Mouse (Mus musculus) kidney, postnatal 36 days (tissue): ENCODE data around the gene Slc15a4.

Source experiments
- DNase-seq, 2 experiments: peaks; one replicate each; pipeline ENCODE4 v3.0.0; 2021 to 2022; ENCODE audit warnings: mixed read lengths in 2 of 2

Gene Slc15a4

GRCm38 (mm10) chr5:127632167-127633145 is at the start of gene Slc15a4, which contains the start of gene Glt1d1:
Gene Slc15a4 (minus strand): TSS chr5:127632897.
Gene Glt1d1 (plus strand): TSS chr5:127632262.
- DNase-seq: peak; percentile 52 to 71

- DNase-seq: peak in 1 of 2 experiments; percentile 20
Measured at GRCm38 (mm10) chr5:127678501-127678900, 45.8 kb upstream of the Slc15a4 start.

GRCm38 (mm10) chr5:127677561-127677960 is 44.9 kb upstream of the Slc15a4 start:
- no peak for DNase-seq

- peak in 1 of 2 experiments; percentile 18 for DNase-seq
Measured at GRCm38 (mm10) chr5:127673913-127674312, 41.2 kb upstream of the Slc15a4 start.

GRCm38 (mm10) chr5:127660979-127661378 is 28.3 kb upstream of the Slc15a4 start:
- DNase-seq: no peak

GRCm38 (mm10) chr5:127660267-127660666 is 27.6 kb upstream of the Slc15a4 start:
- no peak for DNase-seq

- peak in 1 of 2 experiments; percentile 14 for DNase-seq
Measured at GRCm38 (mm10) chr5:127659312-127659711, 26.6 kb upstream of the Slc15a4 start.

GRCm38 (mm10) chr5:127658257-127658656 is 25.6 kb upstream of the Slc15a4 start:
- no peak for DNase-seq

GRCm38 (mm10) chr5:127649077-127649476 is 16.4 kb upstream of the Slc15a4 start:
- DNase-seq: peak in 1 of 2 experiments; percentile 70

- DNase-seq: peak in 1 of 2 experiments; percentile 58
Measured at GRCm38 (mm10) chr5:127648046-127648445, 15.3 kb upstream of the Slc15a4 start.

- DNase-seq: no peak
Measured at GRCm38 (mm10) chr5:127641185-127641958, 8.7 kb upstream of the Slc15a4 start.

- peak in 1 of 2 experiments; percentile 27 for DNase-seq
Measured at GRCm38 (mm10) chr5:127640359-127640758, 7.7 kb upstream of the Slc15a4 start.

GRCm38 (mm10) chr5:127639635-127640034 is 6.9 kb upstream of the Slc15a4 start:
- DNase-seq: no peak

- DNase-seq: no peak
Measured at GRCm38 (mm10) chr5:127639067-127639605, 6.4 kb upstream of the Slc15a4 start.

- DNase-seq: no peak
Measured at GRCm38 (mm10) chr5:127638177-127638576, 5.5 kb upstream of the Slc15a4 start.

- DNase-seq: peak; percentile 76 to 81
Measured at GRCm38 (mm10) chr5:127637622-127638021, 4.9 kb upstream of the Slc15a4 start.

GRCm38 (mm10) chr5:127633666-127634065 is 969 bp upstream of the Slc15a4 start:
- DNase-seq: peak in 1 of 2 experiments; percentile 51

GRCm38 (mm10) chr5:127633188-127633587 is 491 bp upstream of the Slc15a4 start:
- peak; percentile 30 to 70 for DNase-seq

GRCm38 (mm10) chr5:127631671-127632070 is 1.0 kb downstream of the Slc15a4 start:
- no peak for DNase-seq

GRCm38 (mm10) chr5:127627242-127627641 is 5.5 kb downstream of the Slc15a4 start:
- DNase-seq: no peak

- DNase-seq: no peak
Measured at GRCm38 (mm10) chr5:127624427-127625213, 8.1 kb downstream of the Slc15a4 start.

GRCm38 (mm10) chr5:127621108-127621507 is 11.6 kb downstream of the Slc15a4 start:
- no peak for DNase-seq
